Mouse (Mus musculus) spleen, adult 12 weeks (tissue): ENCODE measurements around the gene Zzz3.
"Not testable (repeated sequence)": the region's sequence is repeated elsewhere in the genome, so short reads cannot be mapped to it uniquely, and the experiment has no call there.

ENCODE experiments used
- DNase-seq: peaks from one replicate; pipeline ENCODE4 v3.0.0; 2022; ENCODE audit warnings: low spot score

Gene Zzz3

GRCm38 (mm10) chr3:152401964-152402670, 6.8 kb downstream of the Zzz3 start:
- DNase-seq, result no peak

DNA sequence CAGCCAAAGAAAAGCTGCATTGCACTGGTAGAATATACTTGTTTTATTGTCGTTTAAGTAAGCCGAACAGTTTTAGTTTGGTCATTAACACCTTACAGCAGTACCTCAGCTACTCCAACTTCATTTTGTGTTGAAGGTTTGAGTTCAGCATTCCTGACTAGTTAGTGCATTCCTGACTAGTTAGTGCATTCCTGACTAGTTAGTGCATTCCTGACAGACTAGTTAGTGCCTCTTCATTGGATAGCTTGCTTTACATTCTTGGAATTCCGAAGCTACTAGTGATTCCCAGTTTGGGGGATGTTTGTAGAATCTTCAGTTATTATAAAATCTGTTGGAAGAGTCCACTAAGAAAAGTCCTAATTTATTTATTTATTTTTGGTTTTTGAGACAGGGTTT, 7.4 kb downstream of the Zzz3 start:
- no peak for DNase-seq

GRCm38 (mm10) chr3:152403827-152404226, 8.6 kb downstream of the Zzz3 start:
- no peak for DNase-seq

GRCm38 (mm10) chr3:152405420-152405819, 10.1 kb downstream of the Zzz3 start:
- DNase-seq, result no peak

- no peak for DNase-seq
Observed at GRCm38 (mm10) chr3:152405978-152406640, 10.8 kb downstream of the Zzz3 start.

DNA sequence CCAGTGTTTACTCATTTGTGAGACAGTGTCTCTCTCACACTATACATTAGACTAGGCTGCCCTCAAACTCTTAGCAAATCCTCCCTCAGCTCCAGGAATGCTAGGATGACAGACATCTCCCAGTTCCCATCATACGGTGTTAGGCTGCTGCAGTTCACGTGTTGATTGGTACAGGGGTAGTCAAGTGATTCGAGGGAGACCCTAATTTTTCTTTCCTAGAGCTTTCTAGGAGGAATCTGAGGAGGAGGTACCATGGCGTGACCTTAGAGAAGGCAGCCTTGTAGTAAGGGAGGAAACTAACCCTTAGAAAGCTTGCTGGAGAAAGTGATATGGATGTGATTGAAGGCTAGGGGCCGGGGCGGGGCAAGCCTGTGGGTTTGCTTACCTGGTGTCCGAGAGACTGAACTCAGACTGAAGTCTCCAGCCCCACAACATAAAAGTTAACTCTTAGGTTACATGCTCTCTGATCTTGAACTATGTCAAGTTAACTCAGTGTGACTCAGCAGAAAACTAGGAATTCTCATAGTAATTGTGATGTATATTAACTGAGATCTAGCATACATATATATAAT, 15.8 kb downstream of the Zzz3 start:
- no peak for DNase-seq

DNA sequence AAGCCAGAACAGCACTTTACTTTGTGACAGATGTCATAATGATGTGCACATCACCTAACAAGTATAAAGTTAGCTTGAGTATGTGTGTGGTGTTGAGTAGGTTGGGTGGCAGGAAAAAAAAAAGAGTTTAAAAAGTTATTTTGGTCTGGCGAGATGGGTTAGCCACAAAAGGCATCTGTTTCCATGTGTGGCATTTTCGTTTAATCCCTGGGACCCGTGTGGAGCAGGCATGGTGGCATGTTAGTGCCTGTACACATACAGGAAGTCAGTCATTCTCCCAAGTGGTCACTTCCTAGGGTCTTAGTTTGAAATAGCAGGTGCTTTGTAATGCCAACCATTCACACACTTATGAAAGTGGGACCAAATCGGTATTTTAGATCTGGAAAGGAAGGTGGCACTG, 17.1 kb downstream of the Zzz3 start:
- no peak for DNase-seq

DNA sequence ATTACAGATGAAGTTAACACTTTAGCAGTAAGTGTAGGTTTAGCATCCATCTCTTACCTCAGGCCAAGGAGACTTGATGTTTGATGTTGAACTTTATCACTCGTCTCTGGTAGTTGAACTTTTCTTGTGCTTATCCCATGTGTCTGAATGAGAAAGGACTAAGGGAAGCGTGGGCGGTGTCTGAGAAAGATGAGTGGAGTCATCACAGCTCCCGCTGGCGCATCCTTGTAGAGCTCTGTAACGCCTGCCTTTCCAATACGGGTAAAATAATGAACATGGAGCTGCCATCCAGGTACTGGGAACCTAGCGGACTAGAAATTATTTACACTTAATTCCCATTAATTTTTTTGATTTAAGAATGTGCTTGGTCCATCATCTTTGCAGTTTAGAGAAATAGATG, 33.7 kb downstream of the Zzz3 start:
- no peak for DNase-seq

DNA sequence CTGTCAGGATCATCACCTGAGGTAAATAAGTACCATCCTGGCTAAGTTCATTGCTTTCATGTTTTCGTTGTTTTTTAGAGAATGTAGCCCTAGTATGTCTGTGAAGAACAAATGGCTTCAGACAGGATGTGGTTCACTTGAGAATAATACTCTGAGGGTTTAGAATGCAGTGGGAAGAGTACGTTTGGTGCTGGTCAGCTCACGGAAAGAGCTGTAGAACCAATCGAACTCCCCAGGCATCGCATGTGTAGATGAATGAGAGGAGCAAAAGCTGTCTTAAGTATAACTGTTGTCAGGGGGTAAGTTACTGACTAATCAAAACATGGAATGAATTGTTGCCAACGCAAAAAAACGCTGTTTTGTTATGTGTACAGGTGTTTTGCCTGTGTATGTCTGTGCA, 37.4 kb downstream of the Zzz3 start:
- DNase-seq, result no peak

- no peak for DNase-seq
Observed at GRCm38 (mm10) chr3:152435590-152435989, 40.3 kb downstream of the Zzz3 start.

GRCm38 (mm10) chr3:152438068-152438467, 42.8 kb downstream of the Zzz3 start:
- DNase-seq, result no peak

DNA sequence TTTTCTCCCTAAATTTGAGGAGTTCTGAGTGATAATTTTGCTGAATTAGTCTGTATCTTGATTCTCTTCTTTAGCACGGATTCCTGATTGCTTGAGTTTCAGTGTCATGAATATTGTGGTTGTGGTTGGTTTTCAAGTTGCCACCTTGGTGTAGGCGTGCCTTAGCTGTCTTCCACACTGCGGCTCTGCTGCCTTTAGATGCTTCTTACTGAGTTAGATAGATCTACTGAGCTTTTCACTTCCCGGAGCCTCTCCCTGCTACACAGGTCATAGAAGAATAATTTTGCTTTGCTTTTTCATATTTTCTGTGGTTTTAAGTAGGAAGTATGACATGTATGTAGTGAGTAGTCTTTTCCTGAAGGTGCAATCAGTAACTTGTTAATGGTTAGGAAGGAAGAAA, 47.5 kb downstream of the Zzz3 start:
- no peak for DNase-seq

- no peak for DNase-seq
Observed at GRCm38 (mm10) chr3:152444114-152444513, 48.8 kb downstream of the Zzz3 start.

- DNase-seq, result no peak
Observed at GRCm38 (mm10) chr3:152446966-152447365, 51.7 kb downstream of the Zzz3 start.

GRCm38 (mm10) chr3:152453163-152453562, 57.9 kb downstream of the Zzz3 start:
- no peak for DNase-seq

- no peak for DNase-seq
Observed at GRCm38 (mm10) chr3:152457308-152458035, 62.2 kb downstream of the Zzz3 start.

GRCm38 (mm10) chr3:152458875-152459274, 63.6 kb downstream of the Zzz3 start:
- not testable (repeated sequence) for DNase-seq

GRCm38 (mm10) chr3:152460802-152461201, 65.5 kb downstream of the Zzz3 start:
- no peak for DNase-seq

GRCm38 (mm10) chr3:152462038-152462547, 66.8 kb downstream of the Zzz3 start:
- no peak for DNase-seq

- no peak for DNase-seq
Observed at GRCm38 (mm10) chr3:152462900-152463299, 67.6 kb downstream of the Zzz3 start.

- DNase-seq, result no peak
Observed at GRCm38 (mm10) chr3:152464462-152464861, 69.2 kb downstream of the Zzz3 start.

DNA sequence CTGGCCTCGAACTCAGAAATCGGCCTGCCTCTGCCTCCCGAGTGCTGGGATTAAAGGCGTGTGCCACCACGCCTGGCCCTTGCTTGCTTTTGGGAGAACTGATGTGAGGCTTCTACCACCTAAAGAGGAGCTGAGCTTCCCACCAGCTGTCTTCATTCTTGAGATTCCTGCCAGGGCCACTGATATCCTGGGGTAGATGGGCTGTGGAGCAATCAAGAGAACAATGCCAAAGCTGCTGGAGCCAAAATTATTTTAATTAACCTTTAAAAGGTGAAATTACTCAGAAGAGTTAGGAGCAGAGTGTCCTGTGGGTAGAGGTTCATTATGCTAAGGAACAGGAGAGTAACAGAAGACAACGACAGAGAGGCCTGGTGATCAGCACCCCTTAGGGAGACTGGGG, 70.1 kb downstream of the Zzz3 start:
- no peak for DNase-seq

DNA sequence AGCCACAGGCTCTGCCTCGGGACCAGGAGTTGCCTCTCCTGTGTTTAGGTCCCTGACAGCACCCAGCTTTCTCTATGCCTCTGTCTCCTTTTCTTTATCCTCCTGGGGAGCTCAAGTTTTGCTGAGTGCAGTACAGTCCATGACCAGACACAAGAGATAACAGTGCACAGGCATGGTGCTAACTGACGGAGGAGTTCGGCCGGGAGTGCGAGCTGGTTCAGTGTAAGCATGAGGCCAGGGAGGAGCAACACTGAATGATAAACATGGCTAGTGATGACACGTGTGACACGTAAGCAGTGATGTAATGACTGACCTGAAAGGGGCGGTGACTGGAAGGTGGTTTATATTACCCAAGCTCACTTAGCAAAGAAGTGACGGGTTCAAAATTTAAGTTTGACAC, 71.6 kb downstream of the Zzz3 start:
- DNase-seq, result no peak
